Comparison of ENCODE assay signal across 26 mouse cellular contexts in genomic region chr6:36147267-36147666, GRCm38 (mm10).
DNase-seq lines count a peak whose midpoint lies in the region; ATAC-seq and TF ChIP-seq lines count a peak whose summit lies in the region.
"Had no signal": no experiment of that assay in that cellular context is flagged by ENCODE, and none has a peak within 500 bp of the region (broad histone marks: within the 10 kb centered on the region; RNA-seq: fewer than 3 reads in every experiment).

No protein-coding gene starts in this region.

- no peak overlapping the region for H3K9ac ChIP-seq in heart, adult 2 months (ENCODE audit: low read depth, low read length)
- H3K9ac ChIP-seq in heart, embryonic 12.5 days, result no peak overlapping the region
- H3K9ac ChIP-seq: embryonic facial prominence, embryonic 15.5 days; forebrain, embryonic 15.5 days; heart, embryonic 15.5 days; kidney, embryonic 15.5 days; limb, embryonic 13.5 days; liver, embryonic 14.5 days; lung, embryonic 15.5 days; stomach, embryonic 15.5 days had no signal

- TF ChIP-seq POLR2A in heart, adult 2 months (IDR thresholded peaks at IDR 0.05; ENCODE audit: insufficient read depth, low read depth, low read length), result no peak

- ATAC-seq in heart, embryonic 12.5 days (ENCODE audit: insufficient number of reproducible peaks, low FRiP score), result no peak
- ATAC-seq: forebrain, embryonic 15.5 days; hindbrain, postnatal 0 days; intestine, embryonic 16.5 days had no signal

- H3K79me2 ChIP-seq in heart, adult 2 months (replicated peaks; ENCODE audit: control insufficient read depth, insufficient read depth, low read length), result no peaks in the 10 kb centered on the region

- H3K4me1 ChIP-seq in heart, adult 2 months (ENCODE audit: control insufficient read depth, insufficient read depth, low read length), result no peaks in the 10 kb centered on the region
- H3K4me1 ChIP-seq in heart, embryonic 12.5 days (replicated peaks), result no peaks in the 10 kb centered on the region
- H3K4me1 ChIP-seq: embryonic facial prominence, embryonic 15.5 days; forebrain, embryonic 15.5 days; heart, embryonic 15.5 days; hindbrain, embryonic 10.5 days; kidney, embryonic 15.5 days; limb, embryonic 13.5 days; lung, embryonic 15.5 days; midbrain, embryonic 10.5 days; stomach, embryonic 15.5 days had no signal

- no peak overlapping the region for H3K4me3 ChIP-seq in heart, adult 2 months
- H3K4me3 ChIP-seq in heart, embryonic 12.5 days, result no peak overlapping the region
- H3K4me3 ChIP-seq: embryonic facial prominence, embryonic 15.5 days; forebrain, embryonic 15.5 days; heart, embryonic 15.5 days; hindbrain, embryonic 10.5 days; kidney, embryonic 15.5 days; limb, embryonic 13.5 days; lung, embryonic 15.5 days; midbrain, embryonic 10.5 days; stomach, embryonic 15.5 days had no signal

- H3K27ac ChIP-seq in heart, adult 2 months, result no peak overlapping the region
- H3K27ac ChIP-seq in heart, embryonic 12.5 days (ENCODE audit: poor library complexity, severe bottlenecking), result no peak overlapping the region
- H3K27ac ChIP-seq: embryonic facial prominence, embryonic 15.5 days; forebrain, embryonic 15.5 days; heart, embryonic 15.5 days; hindbrain, embryonic 10.5 days; hindbrain, postnatal 0 days; kidney, embryonic 15.5 days; limb, embryonic 13.5 days; liver, embryonic 14.5 days; lung, embryonic 15.5 days; midbrain, embryonic 10.5 days; stomach, embryonic 15.5 days had no signal

- 73% methylated on average over 1 of the region's 1 CpGs for WGBS in heart, adult 2 months
- WGBS in heart, embryonic 12.5 days, result 74% methylated on average over 1 of the region's 1 CpGs

- no peak for TF ChIP-seq EP300 in heart, adult 2 months (IDR thresholded peaks at IDR 0.05; ENCODE audit: insufficient read depth, low read depth, low read length)

- H3K4me2 ChIP-seq in heart, embryonic 12.5 days, result no peak overlapping the region
- H3K4me2 ChIP-seq: embryonic facial prominence, embryonic 15.5 days; forebrain, embryonic 15.5 days; heart, embryonic 15.5 days; kidney, embryonic 15.5 days; limb, embryonic 13.5 days; lung, embryonic 15.5 days; stomach, embryonic 15.5 days had no signal

- no peak for DNase-seq in heart, adult 2 months
- peak; percentile 2 for DNase-seq in 416B (ENCODE audit: low read depth)
- peak; percentile 10 to 32 for DNase-seq in adrenal gland, adult 18-20 months (ENCODE audit: low spot score in 2 of 2)
- peak; percentile 47 to 58 for DNase-seq in adrenal gland, postnatal 36 days
- DNase-seq in gastrocnemius, postnatal 25 days, result no peak
- no peak for DNase-seq in Muller cell, postnatal 12 days (ENCODE audit: inconsistent ontology term)
- no peak for DNase-seq in right cerebral cortex, postnatal 36 days (ENCODE audit: low spot score in 2 of 2)
- DNase-seq: B cell, adult 2 months; cerebellum, adult 11-12 months; gastrocnemius, postnatal 14 days; lung, postnatal 4 days; right cerebral cortex, adult 18-20 months; thymus, postnatal 25 days had no signal

- 0 out of 2 replicates have a peak, but pooled peaks cover 3% of the 10 kb centered on the region for H3K9me3 ChIP-seq in heart, embryonic 12.5 days (replicated peaks)
- H3K9me3 ChIP-seq: embryonic facial prominence, embryonic 15.5 days; forebrain, embryonic 15.5 days; heart, embryonic 15.5 days; limb, embryonic 13.5 days; lung, embryonic 15.5 days; midbrain, embryonic 10.5 days; stomach, embryonic 15.5 days had no signal

- no peaks in the 10 kb centered on the region for H3K27me3 ChIP-seq in heart, adult 2 months (ENCODE audit: control insufficient read depth, insufficient read depth, low read length)
- no peaks in the 10 kb centered on the region for H3K27me3 ChIP-seq in heart, embryonic 12.5 days (replicated peaks)
- H3K27me3 ChIP-seq: embryonic facial prominence, embryonic 15.5 days; forebrain, embryonic 15.5 days; heart, embryonic 15.5 days; kidney, embryonic 15.5 days; limb, embryonic 13.5 days; lung, embryonic 15.5 days; stomach, embryonic 15.5 days had no signal

- intact Hi-C loops in heart, adult 2 months (cut with DNase I), result no loop called here

- peak; percentile 28 for TF ChIP-seq CTCF in heart, adult 2 months (IDR thresholded peaks at IDR 0.05)

- no peaks in the 10 kb centered on the region for H3K36me3 ChIP-seq in heart, adult 2 months (ENCODE audit: control insufficient read depth, insufficient read depth, low read length)
- H3K36me3 ChIP-seq in heart, embryonic 12.5 days, result no peaks in the 10 kb centered on the region
- H3K36me3 ChIP-seq: embryonic facial prominence, embryonic 15.5 days; forebrain, embryonic 15.5 days; heart, embryonic 15.5 days; hindbrain, embryonic 10.5 days; kidney, embryonic 15.5 days; limb, embryonic 13.5 days; lung, embryonic 15.5 days; midbrain, embryonic 10.5 days; stomach, embryonic 15.5 days had no signal

Comparison
In these comparisons a context has a peak if more than half of its experiments do, and no peak if none do; other contexts are left out.
1. DNase-seq: peak in 416B (single experiment), adrenal gland, adult 18-20 months (2 of 2) and adrenal gland, postnatal 36 days (2 of 2); none in heart, adult 2 months (0 of 2), gastrocnemius, postnatal 25 days (single experiment), Muller cell, postnatal 12 days (single experiment) and right cerebral cortex, postnatal 36 days (0 of 2).